Mouse (Mus musculus): ENCODE data around the gene Prune1. TPM values are rescaled to one million over a fixed set of nuclear protein-coding genes. Genes with fewer than 3 reads are reported as not detected.
A peak's percentile ranks its signal among the peaks of the same experiment; 100 is the strongest.

Prune1 gene
- total and polyA plus RNA-seq, 3 experiments, result 28.5 to 51.8 TPM; not detected in 1

DNA sequence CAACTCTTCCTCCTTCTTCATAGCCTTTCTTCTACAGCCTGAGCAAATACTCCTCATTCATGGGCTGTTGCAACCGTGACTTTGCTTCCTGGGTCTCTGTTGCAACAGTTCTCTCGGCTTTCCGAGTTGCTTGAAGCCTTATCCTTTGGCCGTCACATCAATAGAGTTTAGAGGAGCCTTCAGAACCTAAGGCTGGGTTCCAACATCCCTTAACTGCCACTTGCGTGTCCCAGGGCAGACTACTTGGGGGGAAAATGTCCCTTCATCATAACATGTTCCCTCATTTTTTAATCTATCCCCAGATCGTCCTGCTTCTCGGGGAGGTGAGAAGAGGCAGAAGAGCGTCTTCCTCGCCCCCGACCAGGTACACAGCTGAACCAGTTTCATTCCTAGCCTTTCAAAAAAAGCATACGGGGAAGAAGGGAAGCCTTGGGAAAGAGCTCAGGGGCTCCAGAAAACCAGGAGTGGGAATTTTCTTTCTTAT, 547 bp upstream of the Prune1 start:
- Histone ChIP-seq H3K27me3 (ENCODE audit: control insufficient read depth in 1 of 2, insufficient read depth in 2 of 2, low read length in 2 of 2) (no peaks in the 10 kb centered on the region), H3K9me3 (replicated peaks; ENCODE audit: insufficient read depth, low read length) (no peaks in the 10 kb centered on the region), H3K4me1 (ENCODE audit: control insufficient read depth in 1 of 2, insufficient read depth in 2 of 2, low read length in 2 of 2) (peaks cover 28 to 54% of the 10 kb centered on the region in 2 experiments), H3K27ac (ENCODE audit: control insufficient read depth, low read depth, low read length) (peak overlapping the region; percentile 89), H3K36me3 (ENCODE audit: control insufficient read depth in 1 of 2, insufficient read depth in 2 of 2, low read length in 2 of 2) (peaks cover 0 to 53% of the 10 kb centered on the region in 2 experiments; a peak in 3 of 4 replicates), H3K4me3 (ENCODE audit: control insufficient read depth in 1 of 2, insufficient read depth in 1 of 2, low read depth in 2 of 2, low read length in 2 of 2) (peak overlapping the region; percentile 77 to 86), H3K79me2 (ENCODE audit: control insufficient read depth, insufficient read depth, low read length, poor library complexity) (peaks cover 47% of the 10 kb centered on the region), H3K9ac (ENCODE audit: control insufficient read depth, low read depth, low read length, poor library complexity, severe bottlenecking) (peak overlapping the region; percentile 80)
- peak; percentile 92 for DNase-seq (ENCODE audit: low read depth, low spot score)
- no peak for TF ChIP-seq CHD2 (IDR thresholded peaks at IDR 0.05; ENCODE audit: low read length)
- no peak for TF ChIP-seq KAT2A (conservative IDR thresholded peaks at IDR 0.05; ENCODE audit: low read depth, low read length)
- TF ChIP-seq RCOR1 (IDR thresholded peaks at IDR 0.05; ENCODE audit: low read depth, low read length), result no peak
- TF ChIP-seq CHD1 (IDR thresholded peaks at IDR 0.05; ENCODE audit: low read depth, low read length), result no peak
- no peak for TF ChIP-seq ZKSCAN1 (IDR thresholded peaks at IDR 0.05; ENCODE audit: low read depth, low read length)
- TF ChIP-seq POLR2AphosphoS5 (IDR thresholded peaks at IDR 0.05; ENCODE audit: borderline replicate concordance, low read depth, low read length), result peak; percentile 14; the same call in 1 of the 2 replicates
- TF ChIP-seq POLR2AphosphoS2 (IDR thresholded peaks at IDR 0.05; ENCODE audit: low read length), result no peak
- TF ChIP-seq GABPA (IDR thresholded peaks at IDR 0.05; ENCODE audit: low read depth, low read length), result no peak
- TF ChIP-seq GATA1 (IDR thresholded peaks at IDR 0.05; ENCODE audit: low read depth, low read length), result peak; percentile 0; the same call in 1 of the 2 replicates
- TF ChIP-seq MYC (IDR thresholded peaks at IDR 0.05; ENCODE audit: low read depth, low read length), result no peak
- TF ChIP-seq TBP (IDR thresholded peaks at IDR 0.05; ENCODE audit: low read depth, low read length), result peak; percentile 96
- no peak for TF ChIP-seq SIN3A (IDR thresholded peaks at IDR 0.05; ENCODE audit: low read length)

DNA sequence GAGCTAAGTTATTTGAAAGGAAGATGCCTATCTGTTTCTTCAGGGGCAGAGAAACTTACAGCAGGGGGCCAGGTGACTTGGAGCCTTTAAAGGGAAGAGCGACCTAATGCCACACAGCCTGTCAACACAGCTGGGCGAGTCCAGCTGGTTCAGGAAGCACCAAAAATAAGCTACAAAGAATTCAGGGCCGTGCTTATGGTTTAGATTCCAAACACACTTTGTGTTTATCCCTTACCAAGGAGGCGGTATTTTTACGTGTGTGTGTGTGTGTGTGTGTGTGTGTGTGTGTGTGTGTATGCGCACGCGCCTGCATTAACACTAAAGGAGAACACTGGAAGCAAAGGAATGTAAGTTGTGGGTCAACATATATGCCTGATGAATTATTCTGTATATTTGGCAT, 1.1 kb downstream of the Prune1 start:
- peak overlapping the region; percentile 64 for H3K9ac ChIP-seq (ENCODE audit: control insufficient read depth, low read depth, low read length, poor library complexity, severe bottlenecking)
- peak overlapping the region; percentile 45 for H3K27ac ChIP-seq (ENCODE audit: control insufficient read depth, low read depth, low read length)
- peak; percentile 81 for DNase-seq (ENCODE audit: low read depth, low spot score)
- TF ChIP-seq USF2 (IDR thresholded peaks at IDR 0.05; ENCODE audit: borderline replicate concordance in 1 of 2, insufficient read depth in 1 of 2, low read depth in 1 of 2, low read length in 2 of 2) (no peak), SIN3A (IDR thresholded peaks at IDR 0.05; ENCODE audit: low read length) (no peak), ZC3H11A (IDR thresholded peaks at IDR 0.05; ENCODE audit: low read depth, low read length) (no peak), TBP (IDR thresholded peaks at IDR 0.05; ENCODE audit: low read depth, low read length) (peak; percentile 4; the same call in 1 of the 2 replicates)
- no peaks in the 10 kb centered on the region for H3K27me3 ChIP-seq (ENCODE audit: control insufficient read depth in 1 of 2, insufficient read depth in 2 of 2, low read length in 2 of 2)
- H3K79me2 ChIP-seq (ENCODE audit: control insufficient read depth, insufficient read depth, low read length, poor library complexity), result peaks cover 39% of the 10 kb centered on the region
- no peaks in the 10 kb centered on the region for H3K9me3 ChIP-seq (replicated peaks; ENCODE audit: insufficient read depth, low read length)
- peaks cover 30 to 55% of the 10 kb centered on the region in 2 experiments for H3K4me1 ChIP-seq (ENCODE audit: control insufficient read depth in 1 of 2, insufficient read depth in 2 of 2, low read length in 2 of 2)
- H3K4me3 ChIP-seq (ENCODE audit: control insufficient read depth in 1 of 2, insufficient read depth in 1 of 2, low read depth in 2 of 2, low read length in 2 of 2), result peak overlapping the region; percentile 67 to 70
- H3K36me3 ChIP-seq (ENCODE audit: control insufficient read depth in 1 of 2, insufficient read depth in 2 of 2, low read length in 2 of 2), result peaks cover 0 to 54% of the 10 kb centered on the region in 2 experiments; a peak in 2 of 4 replicates
